Mouse (Mus musculus) forebrain, embryonic 16.5 days (tissue): ENCODE measurements around the gene Chd2. TPM values are rescaled to one million over a fixed set of nuclear protein-coding genes. Genes with fewer than 3 reads are reported as not detected.

ENCODE experiments used
- ATAC-seq: fragments of 200-750 bp; cut with Nextera tagmentation; 2 replicates; pipeline ENCODE4 v1.8.0; 2017; ENCODE audit warnings: mild to moderate bottlenecking, moderate library complexity
- H3K27ac ChIP-seq: fragments of 300-500 bp; sonication (generic); 2 replicates; pipeline ENCODE4 v1.5.1; 2014; ENCODE audit warnings: low read length, control low read depth
- H3K27me3 ChIP-seq: fragments of 300-500 bp; sonication (generic); replicated peaks from 2 replicates; pipeline ENCODE4 v1.6.1; 2014; ENCODE audit warnings: low read length; ENCODE audit not compliant: control insufficient read depth, insufficient read depth
- H3K36me3 ChIP-seq: fragments of 300-500 bp; sonication (generic); 2 replicates; pipeline ENCODE4 v1.6.1; 2014; ENCODE audit not compliant: control insufficient read depth, insufficient read depth
- H3K4me1 ChIP-seq: fragments of 300-500 bp; sonication (generic); replicated peaks from 2 replicates; pipeline ENCODE4 v1.6.1; 2014; ENCODE audit warnings: low read length; ENCODE audit not compliant: control insufficient read depth, insufficient read depth
- H3K4me2 ChIP-seq: fragments of 300-500 bp; sonication (generic); 2 replicates; pipeline ENCODE4 v1.6.1; 2014; ENCODE audit warnings: mild to moderate bottlenecking, low read length, control low read depth
- H3K4me3 ChIP-seq: fragments of 300-500 bp; sonication (generic); replicated peaks from 2 replicates; pipeline ENCODE4 v1.5.1; 2014; ENCODE audit warnings: mild to moderate bottlenecking, low read length, control low read depth
- H3K9ac ChIP-seq: fragments of 300-500 bp; sonication (generic); replicated peaks from 2 replicates; pipeline ENCODE4 v1.6.1; 2014; ENCODE audit warnings: low read depth, low read length, control low read depth
- H3K9me3 ChIP-seq: fragments of 300-500 bp; sonication (generic); 2 replicates; pipeline ENCODE4 v1.6.1; 2016; ENCODE audit warnings: low read length; ENCODE audit not compliant: control insufficient read depth
- WGBS: fragments of 180-500 bp; shearing (Covaris S2); extraction: QIAGEN DNeasy Blood & Tissue Kit; methylation state at CpG from one replicate; pipeline ENCODE4 v1.1.7; 2014; 5-methylcytosine and 5-hydroxymethylcytosine counted together
- polyA plus RNA-seq: library from polyadenylated mRNA; unstranded; fragments of >200 nt; fragmentation: Nextera tagmentation; extraction: Ambion mirVana; gene quantifications from 2 replicates; pipeline ENCODE4 v1.2.1, GENCODE M21; 2015

Chd2 gene
- polyA plus RNA-seq, 1 experiment from 2014 or later, result 60.2 TPM

DNA sequence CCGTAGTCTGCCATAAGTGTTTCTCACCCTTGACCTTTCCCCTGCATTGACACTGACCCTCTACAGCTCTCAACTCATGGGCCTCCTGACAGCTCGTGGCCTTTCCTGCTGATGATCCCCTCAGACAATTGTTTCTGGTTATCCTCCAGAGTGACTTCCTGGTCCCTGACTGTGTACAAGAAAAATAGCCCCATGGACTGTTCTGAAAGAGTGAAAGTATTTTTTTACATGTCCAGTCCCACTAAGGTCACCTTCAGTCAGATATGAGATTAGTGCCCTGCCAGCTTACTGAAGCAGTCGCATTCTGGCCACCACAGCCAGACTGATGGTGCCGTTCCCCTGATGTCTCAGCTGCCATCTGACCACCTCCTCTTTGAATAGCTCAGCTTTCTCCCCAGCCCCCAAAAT, 26.1 kb upstream of the Chd2 start:
- no peak for ATAC-seq
- no peaks in the 10 kb centered on the region for H3K27me3 ChIP-seq
- H3K9me3 ChIP-seq, result no peaks in the 10 kb centered on the region
- WGBS, result 81% methylated on average over 4 of the region's 4 CpGs
- no peak overlapping the region for H3K9ac ChIP-seq
- no peaks in the 10 kb centered on the region for H3K36me3 ChIP-seq
- no peak overlapping the region for H3K27ac ChIP-seq
- no peaks in the 10 kb centered on the region for H3K4me1 ChIP-seq
- no peak overlapping the region for H3K4me2 ChIP-seq
- no peak overlapping the region for H3K4me3 ChIP-seq

DNA sequence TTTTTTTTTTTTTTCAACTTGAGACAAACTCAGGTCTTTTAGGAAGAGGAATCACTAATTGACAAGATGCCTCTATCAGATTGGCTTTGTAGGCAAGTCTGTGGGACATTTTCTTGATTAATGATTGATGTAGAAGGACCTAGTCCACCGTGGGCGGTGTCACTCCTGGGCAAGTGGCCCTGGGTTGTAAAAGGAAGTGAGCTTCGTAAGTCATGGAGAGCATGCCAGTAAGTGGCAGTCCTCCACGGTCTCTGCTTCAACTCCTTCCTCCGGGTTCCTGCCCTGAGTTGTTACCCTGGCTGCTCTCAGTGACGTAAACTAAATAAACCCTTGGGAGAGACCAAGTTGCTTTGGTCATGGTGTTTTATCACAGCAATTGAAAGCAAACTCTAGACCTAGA, 22.5 kb upstream of the Chd2 start:
- Histone ChIP-seq H3K27ac (no peak overlapping the region), H3K27me3 (no peaks in the 10 kb centered on the region), H3K9me3 (no peaks in the 10 kb centered on the region), H3K9ac (no peak overlapping the region), H3K4me1 (peaks cover 2% of the 10 kb centered on the region), H3K4me2 (no peak overlapping the region), H3K4me3 (no peak overlapping the region), H3K36me3 (no peaks in the 10 kb centered on the region)
- WGBS, result 93% methylated on average over 6 of the region's 6 CpGs
- no peak for ATAC-seq

DNA sequence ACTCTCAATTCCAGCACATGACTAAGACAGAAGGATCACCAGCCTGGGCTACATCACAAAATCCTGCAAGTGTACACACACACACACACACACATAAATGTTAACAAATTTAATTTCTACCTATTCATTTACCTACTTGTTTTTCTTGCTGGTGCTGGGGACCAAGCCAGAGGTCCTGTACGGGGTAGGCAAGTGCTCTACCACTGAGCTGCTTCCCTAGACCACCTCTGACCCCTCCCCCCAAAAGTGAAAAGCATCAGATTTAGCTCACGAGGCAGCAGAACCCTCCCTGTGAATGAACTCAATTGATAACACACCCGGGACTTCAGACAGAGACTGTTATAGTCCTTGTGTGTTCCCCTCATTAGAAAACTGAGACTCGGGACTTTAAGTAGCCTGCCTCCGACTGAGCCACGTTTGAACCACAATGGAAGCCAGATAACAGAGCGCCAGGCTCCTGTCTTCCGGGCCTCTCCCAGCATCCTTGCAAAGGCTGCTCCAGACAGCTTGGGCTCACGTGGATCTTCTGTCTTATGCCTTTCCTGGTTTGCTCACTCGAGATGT, 19.9 kb upstream of the Chd2 start:
- peaks cover 3% of the 10 kb centered on the region for H3K4me1 ChIP-seq

DNA sequence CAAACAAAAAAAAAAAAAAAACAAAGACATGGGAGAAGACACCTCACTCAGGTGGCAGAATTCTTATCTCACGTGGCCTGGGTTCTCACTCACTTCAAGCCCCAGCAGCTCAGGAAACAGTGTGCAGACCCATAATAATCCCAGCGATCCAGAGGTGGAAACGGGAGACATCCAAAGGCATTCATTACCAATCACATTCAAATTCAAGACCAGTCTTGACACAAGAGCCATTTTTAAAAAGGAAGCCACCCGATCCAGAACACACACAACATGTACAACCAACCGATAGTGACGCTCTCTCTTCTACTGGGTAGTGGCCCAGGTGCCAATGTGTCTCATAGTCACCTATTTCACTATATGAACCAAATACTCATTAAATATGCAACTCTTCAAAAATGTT, 19.2 kb upstream of the Chd2 start:
- Histone ChIP-seq H3K4me2 (no peak overlapping the region), H3K9ac (no peak overlapping the region), H3K4me3 (no peak overlapping the region), H3K27ac (no peak overlapping the region), H3K27me3 (no peaks in the 10 kb centered on the region), H3K4me1 (peaks cover 3% of the 10 kb centered on the region), H3K9me3 (no peaks in the 10 kb centered on the region), H3K36me3 (no peaks in the 10 kb centered on the region)
- WGBS, result 93% methylated on average over 6 of the region's 6 CpGs
- no peak for ATAC-seq

More for the DNA sequence above, 19.9 kb upstream of the Chd2 start:
- no peaks in the 10 kb centered on the region for H3K36me3 ChIP-seq
- H3K4me3 ChIP-seq, result no peak overlapping the region
- H3K4me2 ChIP-seq, result no peak overlapping the region
- H3K27ac ChIP-seq, result no peak overlapping the region
- H3K27me3 ChIP-seq, result no peaks in the 10 kb centered on the region
- WGBS, result 11% methylated on average over 10 of the region's 10 CpGs
- no peaks in the 10 kb centered on the region for H3K9me3 ChIP-seq
- no peak for ATAC-seq
- no peak overlapping the region for H3K9ac ChIP-seq

DNA sequence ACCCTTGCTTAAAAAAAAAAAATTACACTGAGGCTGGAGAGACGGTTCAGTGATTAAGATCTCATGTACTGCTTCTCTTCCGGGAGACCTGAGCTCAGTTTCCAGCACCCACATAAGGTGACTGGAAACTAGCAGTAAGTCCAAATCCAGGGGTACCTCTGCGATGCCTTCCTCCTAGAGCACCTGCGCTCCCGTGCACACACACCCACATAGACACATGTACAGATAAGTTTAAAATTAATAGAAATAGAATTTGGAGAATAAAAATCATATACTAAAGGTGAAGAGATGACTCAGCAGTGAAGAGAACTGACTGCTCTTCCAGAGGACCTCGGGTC, 18.2 kb upstream of the Chd2 start:
- no peaks in the 10 kb centered on the region for H3K9me3 ChIP-seq
- H3K27me3 ChIP-seq, result no peaks in the 10 kb centered on the region
- H3K4me1 ChIP-seq, result peaks cover 3% of the 10 kb centered on the region
- H3K36me3 ChIP-seq, result no peaks in the 10 kb centered on the region
- no peak overlapping the region for H3K4me3 ChIP-seq
- H3K27ac ChIP-seq, result no peak overlapping the region
- H3K9ac ChIP-seq, result no peak overlapping the region
- WGBS, result 87% methylated on average over 6 of the region's 6 CpGs
- peak overlapping the region; percentile 62; the same call in 1 of the 2 replicates for H3K4me2 ChIP-seq
- ATAC-seq, result no peak

DNA sequence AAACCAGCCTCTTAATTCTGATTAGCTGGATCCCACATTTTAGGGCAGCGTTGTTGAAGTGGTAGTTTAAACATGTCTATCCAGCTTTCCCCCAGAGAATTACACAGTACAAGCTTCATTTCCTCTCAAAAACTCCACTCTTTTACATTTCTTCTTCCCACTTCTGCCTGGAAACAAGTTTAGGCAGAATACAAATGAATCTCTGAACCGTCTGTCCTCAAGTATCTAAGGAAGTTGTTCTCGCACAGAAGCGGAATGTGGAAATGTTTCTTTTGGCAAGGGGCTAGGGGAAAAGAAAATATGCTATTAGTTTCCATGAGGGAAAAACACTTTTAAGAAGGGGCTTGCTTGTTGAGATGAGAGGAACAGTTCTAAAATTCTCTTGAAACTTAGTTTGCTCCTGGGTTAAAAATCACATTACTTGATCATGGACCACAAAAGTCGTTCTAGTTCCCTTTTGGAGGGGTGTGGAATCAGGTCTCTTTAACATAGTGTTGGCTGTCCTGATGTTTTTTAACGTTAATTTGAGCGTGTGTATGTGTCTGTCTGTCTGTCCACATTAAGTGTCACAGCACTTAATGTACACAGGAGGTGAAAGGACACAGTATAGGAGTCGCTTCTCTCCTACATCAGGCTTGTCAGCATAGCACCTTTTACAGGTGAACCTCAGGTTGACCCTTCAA, 17.7 kb upstream of the Chd2 start:
- WGBS, result 30% methylated on average over 8 of the region's 8 CpGs
- no peaks in the 10 kb centered on the region for H3K9me3 ChIP-seq
- peak overlapping the region; percentile 55 for H3K9ac ChIP-seq
- H3K36me3 ChIP-seq, result no peaks in the 10 kb centered on the region
- H3K27ac ChIP-seq, result peak overlapping the region; percentile 100
- peak overlapping the region; percentile 62 for H3K4me2 ChIP-seq
- no peaks in the 10 kb centered on the region for H3K27me3 ChIP-seq
- peaks cover 3% of the 10 kb centered on the region for H3K4me1 ChIP-seq
- no peak for ATAC-seq
- H3K4me3 ChIP-seq, result peak overlapping the region; percentile 94

DNA sequence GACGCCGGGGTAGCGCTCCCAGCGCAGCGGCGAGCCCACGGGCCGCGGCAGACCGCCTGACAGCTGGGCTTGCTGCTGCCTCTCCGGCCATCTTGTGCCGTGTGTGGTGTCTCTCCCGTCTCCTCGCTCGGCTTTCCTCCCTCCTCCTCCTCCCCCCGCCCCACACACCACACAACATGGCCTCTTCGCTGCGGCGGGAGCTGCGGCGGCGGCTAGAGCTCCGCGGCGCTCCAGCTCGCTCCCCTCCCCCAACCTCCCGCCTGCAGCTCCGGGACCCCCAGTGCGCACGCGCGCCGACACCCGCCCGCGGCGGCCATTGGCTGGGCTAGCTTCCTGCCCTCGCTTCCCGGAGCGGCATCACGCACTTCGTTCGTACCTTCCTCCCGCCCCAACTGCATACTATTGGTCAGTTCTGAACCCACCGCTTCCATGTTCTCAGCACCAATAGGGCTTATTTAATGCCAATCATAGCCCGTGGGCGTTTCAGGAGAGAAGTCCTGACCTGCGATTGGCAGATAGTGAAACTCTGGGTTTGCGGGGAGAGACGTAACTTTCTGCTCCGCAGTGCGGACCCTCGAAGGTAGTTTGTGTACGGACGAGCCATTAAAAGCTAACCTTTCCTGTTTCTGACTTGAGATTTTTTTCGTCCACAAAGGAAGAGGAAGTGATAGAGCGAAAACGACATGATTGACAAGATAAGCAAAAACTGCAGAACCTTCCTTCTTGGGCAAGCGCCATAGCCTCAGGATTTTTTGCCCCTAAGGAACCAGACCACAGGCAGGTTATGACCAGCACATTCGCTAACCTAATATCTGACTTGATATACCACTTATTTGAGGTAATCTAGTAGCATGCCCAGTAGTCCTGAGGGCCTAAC, 16.9 kb upstream of the Chd2 start:
- Histone ChIP-seq H3K4me1 (peaks cover 3% of the 10 kb centered on the region), H3K27ac (peak overlapping the region; percentile 100), H3K36me3 (no peaks in the 10 kb centered on the region), H3K27me3 (no peaks in the 10 kb centered on the region), H3K9me3 (no peaks in the 10 kb centered on the region), H3K4me3 (peak overlapping the region; percentile 94), H3K9ac (peak overlapping the region; percentile 100), H3K4me2 (peak overlapping the region; percentile 62)
- peak; percentile 99 for ATAC-seq
- WGBS, result under 1% methylated on average over 56 of the region's 60 CpGs

DNA sequence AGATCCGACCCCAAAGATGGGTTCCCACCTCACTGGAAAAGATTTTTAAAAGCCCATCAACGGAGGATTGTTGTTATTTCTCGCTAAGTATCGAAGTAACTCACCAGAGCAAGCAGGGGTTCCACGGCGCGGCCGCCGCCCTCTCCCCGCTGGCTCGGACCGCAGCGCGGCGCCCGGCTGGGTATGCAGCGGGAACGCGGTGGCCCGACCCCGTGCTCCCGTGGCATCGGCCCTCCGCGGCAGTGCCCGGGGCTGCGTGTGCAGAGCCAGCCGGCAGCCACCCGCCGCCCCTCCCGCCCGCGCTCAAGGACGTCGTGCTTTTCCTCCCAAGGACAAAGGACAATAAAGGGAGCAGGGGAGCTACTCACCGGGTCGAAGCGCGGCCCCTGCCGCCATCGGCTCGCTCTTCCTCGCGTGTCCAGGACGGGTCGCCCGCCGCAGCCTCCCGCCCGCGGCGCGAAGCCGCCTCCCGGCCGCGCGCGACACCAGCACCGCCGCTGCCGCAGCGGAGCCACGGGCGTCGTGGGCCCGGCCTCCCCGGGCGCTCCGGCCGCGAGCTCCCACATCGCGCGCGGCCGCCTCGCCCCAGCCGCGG, 16.1 kb upstream of the Chd2 start:
- Histone ChIP-seq H3K9me3 (no peaks in the 10 kb centered on the region), H3K27ac (peak overlapping the region; percentile 100), H3K4me2 (no peak overlapping the region), H3K4me1 (peaks cover 4% of the 10 kb centered on the region), H3K36me3 (no peaks in the 10 kb centered on the region), H3K9ac (peak overlapping the region; percentile 100), H3K27me3 (no peaks in the 10 kb centered on the region), H3K4me3 (peak overlapping the region; percentile 94)
- ATAC-seq, result peak; percentile 1
- under 1% methylated on average over 61 of the region's 80 CpGs for WGBS
